Mouse (Mus musculus) liver, adult 2 months (tissue): ENCODE data around the gene 4932438H23Rik. TPM values are rescaled to one million over a fixed set of nuclear protein-coding genes. Genes with fewer than 3 reads are reported as not detected.

ENCODE experiments used
- DNase-seq: peaks from one replicate; pipeline ENCODE4 v3.0.0-alpha.2; 2011; ENCODE audit warnings: low read depth, low spot score; ENCODE audit errors: extremely low read depth
- H3K27ac ChIP-seq: fragments of 200-500 bp; replicated peaks from 2 replicates; pipeline ENCODE4 v1.5.1; 2012; ENCODE audit warnings: low read depth, mild to moderate bottlenecking, control low read depth, inconsistent platforms, low read length; ENCODE audit not compliant: insufficient read depth
- H3K27me3 ChIP-seq: fragments of 200-500 bp; 2 replicates; pipeline ENCODE4 v1.6.1; 2012; ENCODE audit warnings: mild to moderate bottlenecking, moderate library complexity, low read length, inconsistent platforms; ENCODE audit not compliant: control insufficient read depth, insufficient read depth
- H3K36me3 ChIP-seq: fragments of 200-500 bp; 2 replicates; pipeline ENCODE4 v1.6.1; 2012; ENCODE audit warnings: low read length, inconsistent platforms; ENCODE audit not compliant: control insufficient read depth, insufficient read depth
- H3K4me1 ChIP-seq: fragments of 200-500 bp; 2 replicates; pipeline ENCODE4 v1.6.1; 2011; ENCODE audit warnings: low read length; ENCODE audit not compliant: control insufficient read depth, insufficient read depth
- H3K4me3 ChIP-seq: fragments of 200-500 bp; 2 replicates; pipeline ENCODE4 v1.5.1; 2011; ENCODE audit warnings: low read depth, mild to moderate bottlenecking, control low read depth, low read length, moderate library complexity; ENCODE audit not compliant: insufficient read depth
- H3K79me2 ChIP-seq: fragments of 200-500 bp; 2 replicates; pipeline ENCODE4 v1.6.1; 2012; ENCODE audit warnings: inconsistent platforms, mild to moderate bottlenecking, low read length, moderate library complexity; ENCODE audit not compliant: control insufficient read depth, insufficient read depth
- H3K9ac ChIP-seq: fragments of 200-500 bp; 2 replicates; pipeline ENCODE4 v1.6.1; 2012; ENCODE audit warnings: low read depth, mild to moderate bottlenecking, control low read depth, inconsistent platforms, low read length
- CTCF ChIP-seq: fragments of 200-500 bp; IDR thresholded peaks from 2 replicates; pipeline ENCODE4 v1.5.1; 2011; ENCODE audit warnings: low read depth, low read length, control low read depth
- POLR2A ChIP-seq: fragments of 200-500 bp; IDR thresholded peaks from 2 replicates; pipeline ENCODE4 v1.6.1; 2011; ENCODE audit warnings: low read length, control low read depth; ENCODE audit not compliant: insufficient read depth; ENCODE audit errors: extremely low read depth
- WGBS: fragments of 180-500 bp; shearing (Covaris S2); methylation state at CpG from one replicate; pipeline ENCODE4 v1.1.7; 2018; 5-methylcytosine and 5-hydroxymethylcytosine counted together
- polyA plus RNA-seq: library from polyadenylated mRNA; depleted of rRNA; stranded (reverse); fragments of >200 nt; gene quantifications from 2 replicates; pipeline ENCODE4 v1.2.3, GENCODE M21; 2012
- total RNA-seq: library from RNA; depleted of rRNA; stranded (reverse); fragments of >200 nt; gene quantifications from 2 replicates; pipeline ENCODE4 v1.2.3, GENCODE M21; 2014

4932438H23Rik gene
- total and polyA plus RNA-seq, 2 experiments = not detected

DNA sequence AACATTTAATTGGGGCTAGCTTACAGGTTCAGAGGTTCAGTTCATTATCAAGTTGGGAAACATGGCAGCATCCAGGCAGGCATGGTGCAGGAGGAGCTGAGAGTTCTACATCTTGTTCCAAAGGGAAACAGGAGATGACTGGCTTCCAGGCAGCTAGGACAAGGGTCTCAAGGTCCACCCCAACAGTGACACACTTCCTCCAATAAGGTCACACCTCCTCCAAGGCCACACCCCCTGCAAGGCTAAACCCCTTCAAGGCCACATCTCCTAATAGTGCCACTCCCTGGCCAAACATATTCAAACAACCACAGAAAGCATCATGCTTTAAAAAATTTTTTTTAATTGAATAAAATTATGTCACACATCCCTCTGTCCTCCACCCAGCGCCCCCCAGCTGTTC lies 28.9 kb upstream of the 4932438H23Rik start:
- H3K9ac ChIP-seq = no peak overlapping the region
- peaks cover 7% of the 10 kb centered on the region; the same call in 1 of the 2 replicates for H3K27me3 ChIP-seq
- no peak overlapping the region for H3K27ac ChIP-seq
- TF ChIP-seq POLR2A (no peak), CTCF (no peak)
- H3K4me1 ChIP-seq = no peaks in the 10 kb centered on the region
- H3K79me2 ChIP-seq = no peaks in the 10 kb centered on the region
- no peak overlapping the region for H3K4me3 ChIP-seq
- WGBS = 71% methylated on average over 1 of the region's 1 CpGs
- H3K36me3 ChIP-seq = no peaks in the 10 kb centered on the region
- DNase-seq = no peak

DNA sequence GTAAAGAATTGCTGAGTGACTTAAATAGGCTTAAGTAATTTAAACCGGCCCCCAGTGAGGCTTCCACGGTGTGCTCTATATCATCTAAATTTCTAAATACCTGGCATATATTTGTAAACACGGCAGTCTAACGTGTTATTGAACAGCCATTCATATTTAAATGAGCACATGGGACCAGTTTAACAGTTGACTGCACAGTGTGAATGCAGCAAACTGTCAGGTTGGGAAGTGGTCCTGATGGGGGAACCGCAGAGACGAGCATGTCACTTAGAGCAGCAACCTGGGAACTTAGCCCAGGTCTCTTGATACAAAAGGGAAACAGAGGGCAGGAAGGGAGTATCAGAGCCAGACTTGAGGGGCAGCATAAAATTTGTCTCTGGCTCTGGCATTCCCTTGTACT lies 25.0 kb upstream of the 4932438H23Rik start:
- Histone ChIP-seq H3K4me3 (no peak overlapping the region), H3K4me1 (no peaks in the 10 kb centered on the region), H3K27ac (no peak overlapping the region), H3K9ac (no peak overlapping the region), H3K79me2 (no peaks in the 10 kb centered on the region), H3K36me3 (no peaks in the 10 kb centered on the region), H3K27me3 (peaks cover 11% of the 10 kb centered on the region; the same call in 1 of the 2 replicates)
- 82% methylated on average over 6 of the region's 6 CpGs for WGBS
- TF ChIP-seq POLR2A (no peak), CTCF (no peak)
- DNase-seq = no peak

- TF ChIP-seq CTCF (no peak), POLR2A (no peak)
- H3K27ac ChIP-seq = no peak overlapping the region
- WGBS = 64% methylated on average over 7 of the region's 7 CpGs
These were observed 21.8 kb upstream of the 4932438H23Rik start for GRCm38 (mm10) chr16:91116696-91117095.

DNA sequence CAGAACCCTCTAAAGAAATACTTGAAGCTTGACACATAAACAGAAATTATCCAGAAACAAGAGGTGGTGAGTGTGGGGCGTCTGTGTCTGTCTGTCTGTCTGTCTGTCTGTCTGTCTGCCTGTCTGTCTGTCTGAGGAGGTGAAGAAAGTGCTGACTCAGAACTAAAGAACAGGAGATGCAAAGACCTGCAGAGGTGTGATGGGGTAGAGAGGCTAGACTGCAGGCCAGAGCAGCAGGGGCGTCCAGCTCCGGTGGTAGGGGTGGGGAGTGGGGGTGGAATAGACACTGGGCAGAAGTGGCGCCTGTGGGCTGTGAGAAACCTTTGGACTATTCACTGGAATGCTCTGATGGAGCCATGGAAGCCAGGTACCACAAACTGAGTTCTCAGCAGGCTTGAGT lies 21.1 kb upstream of the 4932438H23Rik start:
- Histone ChIP-seq H3K9ac (no peak overlapping the region), H3K27ac (no peak overlapping the region), H3K79me2 (no peaks in the 10 kb centered on the region), H3K36me3 (no peaks in the 10 kb centered on the region), H3K4me3 (no peak overlapping the region), H3K4me1 (no peaks in the 10 kb centered on the region), H3K27me3 (peaks cover 8% of the 10 kb centered on the region; the same call in 1 of the 2 replicates)
- WGBS = 67% methylated on average over 4 of the region's 4 CpGs
- no peak for DNase-seq
- TF ChIP-seq POLR2A (no peak), CTCF (no peak)

More at GRCm38 (mm10) chr16:91116696-91117095, 21.8 kb upstream of the 4932438H23Rik start:
- Histone ChIP-seq H3K4me1 (no peaks in the 10 kb centered on the region), H3K27me3 (peaks cover 11% of the 10 kb centered on the region; the same call in 1 of the 2 replicates), H3K4me3 (no peak overlapping the region), H3K79me2 (no peaks in the 10 kb centered on the region), H3K36me3 (no peaks in the 10 kb centered on the region), H3K9ac (no peak overlapping the region)
- DNase-seq = no peak

- 53% methylated on average over 11 of the region's 11 CpGs for WGBS
- H3K4me3 ChIP-seq = no peak overlapping the region
- TF ChIP-seq CTCF = no peak
- TF ChIP-seq POLR2A = no peak
- H3K4me1 ChIP-seq = no peaks in the 10 kb centered on the region
- no peaks in the 10 kb centered on the region for H3K36me3 ChIP-seq
- H3K27me3 ChIP-seq = peaks cover 5% of the 10 kb centered on the region; the same call in 1 of the 2 replicates
- DNase-seq = no peak
- no peaks in the 10 kb centered on the region for H3K79me2 ChIP-seq
- no peak overlapping the region for H3K9ac ChIP-seq
- H3K27ac ChIP-seq = no peak overlapping the region
These were observed 16.1 kb upstream of the 4932438H23Rik start for GRCm38 (mm10) chr16:91110999-91111535.

- Histone ChIP-seq H3K27me3 (peaks cover 5% of the 10 kb centered on the region; the same call in 1 of the 2 replicates), H3K27ac (no peak overlapping the region)
- DNase-seq = no peak
These were observed 12.7 kb upstream of the 4932438H23Rik start for GRCm38 (mm10) chr16:91107608-91108007.

More at GRCm38 (mm10) chr16:91107608-91108007, 12.7 kb upstream of the 4932438H23Rik start:
- WGBS = 75% methylated on average over 8 of the region's 11 CpGs
- Histone ChIP-seq H3K79me2 (no peaks in the 10 kb centered on the region), H3K4me1 (no peaks in the 10 kb centered on the region), H3K9ac (no peak overlapping the region), H3K4me3 (no peak overlapping the region), H3K36me3 (no peaks in the 10 kb centered on the region)
- no peak for TF ChIP-seq CTCF
- no peak for TF ChIP-seq POLR2A
